In the genomic region with DNA sequence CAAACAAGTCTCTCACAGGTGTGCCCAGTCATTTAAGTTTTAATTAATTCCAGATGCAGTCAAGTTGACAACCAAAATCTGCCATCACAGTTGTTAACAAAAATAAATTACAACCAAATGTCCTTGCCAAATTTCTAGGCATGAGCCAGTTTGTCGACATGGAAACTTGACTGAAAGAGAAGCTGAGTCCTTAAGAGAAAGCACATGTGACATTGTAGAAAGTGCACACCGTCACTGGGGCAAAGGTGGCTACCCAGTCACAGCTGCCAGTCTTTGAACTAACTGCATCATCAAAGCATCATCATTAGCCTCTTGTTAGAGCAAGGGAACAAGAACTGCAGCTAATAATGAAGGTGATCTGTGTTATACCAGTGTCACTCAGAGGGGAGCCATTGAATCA, we compare ENCODE assay signal across 30 mouse cellular contexts.
DNase-seq lines count a peak whose midpoint lies in the region; ATAC-seq and TF ChIP-seq lines count a peak whose summit lies in the region.
"Had no signal": no experiment of that assay in that cellular context is flagged by ENCODE, and none has a peak within 500 bp of the region (broad histone marks: within the 10 kb centered on the region; RNA-seq: fewer than 3 reads in every experiment).

No protein-coding gene starts in this region.

- H3K9ac ChIP-seq in hindbrain, postnatal 0 days (replicated peaks; ENCODE audit: low read length) = no peak overlapping the region
- no peak overlapping the region for H3K9ac ChIP-seq in hindbrain, embryonic 14.5 days
- H3K9ac ChIP-seq: embryonic facial prominence, embryonic 13.5 days; forebrain, embryonic 13.5 days; intestine, embryonic 15.5 days; liver, embryonic 15.5 days; lung, embryonic 15.5 days; midbrain, embryonic 13.5 days; neural tube, embryonic 12.5 days; stomach, embryonic 15.5 days had no signal

- no peaks in the 10 kb centered on the region for H3K36me3 ChIP-seq in hindbrain, postnatal 0 days (ENCODE audit: insufficient read depth, low read length)
- H3K36me3 ChIP-seq in hindbrain, embryonic 14.5 days (replicated peaks; ENCODE audit: control insufficient read depth, insufficient read depth) = no peaks in the 10 kb centered on the region
- no peaks in the 10 kb centered on the region for H3K36me3 ChIP-seq in limb, embryonic 10.5 days
- H3K36me3 ChIP-seq: embryonic facial prominence, embryonic 13.5 days; intestine, embryonic 15.5 days; liver, embryonic 15.5 days; lung, embryonic 15.5 days; midbrain, embryonic 13.5 days; neural tube, embryonic 12.5 days; stomach, embryonic 15.5 days had no signal

- peak overlapping the region; percentile 68; the same call in 1 of the 2 replicates for H3K27ac ChIP-seq in gastrocnemius, adult 2 months
- peak overlapping the region; percentile 33; the same call in 1 of the 2 replicates for H3K27ac ChIP-seq in hindbrain, postnatal 0 days
- no peak overlapping the region for H3K27ac ChIP-seq in hindbrain, embryonic 14.5 days
- H3K27ac ChIP-seq in limb, embryonic 10.5 days = peak overlapping the region; percentile 75
- H3K27ac ChIP-seq: embryonic facial prominence, embryonic 13.5 days; forebrain, embryonic 13.5 days; intestine, embryonic 15.5 days; layer of hippocampus, adult 2 months; liver, embryonic 15.5 days; lung, embryonic 15.5 days; neural tube, embryonic 12.5 days; stomach, embryonic 15.5 days had no signal

- DNase-seq in gastrocnemius, adult 2 months = no peak
- DNase-seq in gastrocnemius, adult 18-20 months (ENCODE audit: low spot score) = no peak
- DNase-seq in hindbrain, postnatal 0 days (ENCODE audit: low spot score) = no peak
- DNase-seq in hindbrain, embryonic 14.5 days (ENCODE audit: low spot score) = no peak
- peak; percentile 60 for DNase-seq in limb, embryonic 10.5 days (ENCODE audit: low spot score)
- DNase-seq in T-cell, adult 2 months (ENCODE audit: low spot score) = no peak
- no peak for DNase-seq in thymus, adult 18-20 months
- DNase-seq: adrenal gland, postnatal 14 days; cerebellum, adult 2 months; cerebellum, postnatal 25 days; gastrocnemius, postnatal 14 days; heart, adult 18-20 months; heart, postnatal 36 days; kidney, adult 9 months; kidney, postnatal 14 days; liver; lung, postnatal 36 days; right cerebral cortex, adult 18-20 months; thymus, postnatal 36 days had no signal

- intact Hi-C loops in gastrocnemius, adult 2 months (cut with DNase I) = no loop called here

- no peaks in the 10 kb centered on the region for H3K9me3 ChIP-seq in hindbrain, postnatal 0 days (ENCODE audit: low read length)
- 0 out of 2 replicates have a peak, but pooled peaks cover 5% of the 10 kb centered on the region for H3K9me3 ChIP-seq in hindbrain, embryonic 14.5 days (ENCODE audit: control insufficient read depth, low read length)
- no peaks in the 10 kb centered on the region for H3K9me3 ChIP-seq in limb, embryonic 10.5 days (replicated peaks)
- H3K9me3 ChIP-seq: embryonic facial prominence, embryonic 13.5 days; intestine, embryonic 15.5 days; liver, embryonic 15.5 days; lung, embryonic 15.5 days; midbrain, embryonic 13.5 days; neural tube, embryonic 12.5 days; stomach, embryonic 15.5 days had no signal

- 39% methylated on average over 2 of the region's 2 CpGs for WGBS in hindbrain, postnatal 0 days
- WGBS in hindbrain, embryonic 14.5 days = 52% methylated on average over 2 of the region's 2 CpGs
- 11% methylated on average over 2 of the region's 2 CpGs for WGBS in limb, embryonic 10.5 days

- no peaks in the 10 kb centered on the region for H3K27me3 ChIP-seq in hindbrain, postnatal 0 days (ENCODE audit: insufficient read depth, low read length)
- no peaks in the 10 kb centered on the region for H3K27me3 ChIP-seq in hindbrain, embryonic 14.5 days (ENCODE audit: control insufficient read depth, insufficient read depth, low read length)
- no peaks in the 10 kb centered on the region for H3K27me3 ChIP-seq in limb, embryonic 10.5 days (ENCODE audit: low read depth, poor library complexity, severe bottlenecking)
- H3K27me3 ChIP-seq: embryonic facial prominence, embryonic 13.5 days; forebrain, embryonic 13.5 days; intestine, embryonic 15.5 days; liver, embryonic 15.5 days; lung, embryonic 15.5 days; midbrain, embryonic 13.5 days; neural tube, embryonic 12.5 days; stomach, embryonic 15.5 days had no signal

- H3K4me3 ChIP-seq in gastrocnemius, adult 2 months = no peak overlapping the region
- H3K4me3 ChIP-seq in hindbrain, postnatal 0 days (ENCODE audit: low read length) = no peak overlapping the region
- no peak overlapping the region for H3K4me3 ChIP-seq in hindbrain, embryonic 14.5 days (replicated peaks; ENCODE audit: low read length)
- H3K4me3 ChIP-seq in limb, embryonic 10.5 days = no peak overlapping the region
- H3K4me3 ChIP-seq: embryonic facial prominence, embryonic 13.5 days; erythroblast, embryonic 14.5 days; forebrain, embryonic 13.5 days; intestine, embryonic 15.5 days; layer of hippocampus, adult 2 months; liver, embryonic 15.5 days; lung, embryonic 15.5 days; megakaryocyte, embryonic 14.5 days; midbrain, embryonic 13.5 days; neural tube, embryonic 12.5 days; stomach, embryonic 15.5 days had no signal

- ATAC-seq in hindbrain, postnatal 0 days = no peak
- ATAC-seq in hindbrain, embryonic 14.5 days (ENCODE audit: low FRiP score) = no peak
- ATAC-seq: forebrain, embryonic 13.5 days; intestine, embryonic 15.5 days; midbrain, embryonic 13.5 days had no signal

- no peaks in the 10 kb centered on the region for H3K4me1 ChIP-seq in hindbrain, postnatal 0 days (ENCODE audit: insufficient read depth, low read length)
- H3K4me1 ChIP-seq in hindbrain, embryonic 14.5 days (replicated peaks; ENCODE audit: control insufficient read depth, insufficient read depth, low read length) = peaks cover 21% of the 10 kb centered on the region; the same call in 1 of the 2 replicates
- H3K4me1 ChIP-seq in limb, embryonic 10.5 days = peaks cover 38% of the 10 kb centered on the region
- H3K4me1 ChIP-seq: intestine, embryonic 15.5 days; stomach, embryonic 15.5 days had no signal

- H3K4me2 ChIP-seq in hindbrain, postnatal 0 days (ENCODE audit: low read depth, low read length) = no peak overlapping the region
- H3K4me2 ChIP-seq in hindbrain, embryonic 14.5 days (replicated peaks) = no peak overlapping the region
- H3K4me2 ChIP-seq: forebrain, embryonic 13.5 days; intestine, embryonic 15.5 days; liver, embryonic 15.5 days; midbrain, embryonic 13.5 days had no signal

- TF ChIP-seq CTCF in gastrocnemius, adult 2 months (IDR thresholded peaks at IDR 0.05) = no peak
- no peak for TF ChIP-seq CTCF in hindbrain, postnatal 0 days (IDR thresholded peaks at IDR 0.05; ENCODE audit: low read depth)
